Mouse (Mus musculus): ENCODE measurements at regions not wholly inside any gene's neighbourhood (a gene's known extent, or its start where the extent isn't known, plus 50 kb on each side); places are given as distances from the start of the nearest gene placed in this dataset.

GRCm38 (mm10) chr8:74808685-74809084 is 64.3 kb upstream of the Isx start:
- no peak overlapping the region for H3K27ac ChIP-seq (ENCODE audit: low read length)

GRCm38 (mm10) chr8:74810054-74810453 is 62.9 kb upstream of the Isx start:
- Histone ChIP-seq H3K9ac (replicated peaks; ENCODE audit: low read length) (no peak overlapping the region), H3K27me3 (ENCODE audit: insufficient read depth, low read length) (no peaks in the 10 kb centered on the region), H3K4me3 (ENCODE audit: low read length) (no peak overlapping the region), H3K4me2 (replicated peaks; ENCODE audit: low read depth, low read length) (no peak overlapping the region), H3K27ac (ENCODE audit: low read length) (no peak overlapping the region), H3K9me3 (ENCODE audit: low read length) (0 out of 2 replicates have a peak, but pooled peaks cover 2% of the 10 kb centered on the region), H3K4me1 (ENCODE audit: insufficient read depth, low read length) (no peaks in the 10 kb centered on the region), H3K36me3 (ENCODE audit: insufficient read depth, low read length) (no peaks in the 10 kb centered on the region)
- WGBS, result 86% methylated on average over 3 of the region's 3 CpGs
- ATAC-seq (ENCODE audit: low FRiP score, low TSS enrichment), result no peak

More at GRCm38 (mm10) chr8:74808685-74809084, 64.3 kb upstream of the Isx start:
- no peaks in the 10 kb centered on the region for H3K4me1 ChIP-seq (ENCODE audit: insufficient read depth, low read length)
- no peaks in the 10 kb centered on the region for H3K27me3 ChIP-seq (ENCODE audit: insufficient read depth, low read length)
- H3K9ac ChIP-seq (replicated peaks; ENCODE audit: low read length), result no peak overlapping the region
- ATAC-seq (ENCODE audit: low FRiP score, low TSS enrichment), result no peak
- no peak overlapping the region for H3K4me3 ChIP-seq (ENCODE audit: low read length)
- 0 out of 2 replicates have a peak, but pooled peaks cover 2% of the 10 kb centered on the region for H3K9me3 ChIP-seq (ENCODE audit: low read length)
- no peaks in the 10 kb centered on the region for H3K36me3 ChIP-seq (ENCODE audit: insufficient read depth, low read length)
- H3K4me2 ChIP-seq (replicated peaks; ENCODE audit: low read depth, low read length), result no peak overlapping the region

GRCm38 (mm10) chr8:74818434-74818833 is 54.5 kb upstream of the Isx start:
- no peak overlapping the region for H3K4me3 ChIP-seq (ENCODE audit: low read length)
- 57% methylated on average over 1 of the region's 1 CpGs for WGBS
- H3K9ac ChIP-seq (replicated peaks; ENCODE audit: low read length), result no peak overlapping the region
- no peak overlapping the region for H3K4me2 ChIP-seq (replicated peaks; ENCODE audit: low read depth, low read length)
- H3K36me3 ChIP-seq (ENCODE audit: insufficient read depth, low read length), result no peaks in the 10 kb centered on the region
- no peaks in the 10 kb centered on the region for H3K27me3 ChIP-seq (ENCODE audit: insufficient read depth, low read length)
- no peaks in the 10 kb centered on the region for H3K9me3 ChIP-seq (ENCODE audit: low read length)
- H3K4me1 ChIP-seq (ENCODE audit: insufficient read depth, low read length), result no peaks in the 10 kb centered on the region
- no peak for ATAC-seq (ENCODE audit: low FRiP score, low TSS enrichment)
- H3K27ac ChIP-seq (ENCODE audit: low read length), result no peak overlapping the region

GRCm38 (mm10) chr8:74820716-74821115 is 52.3 kb upstream of the Isx start:
- no peak overlapping the region for H3K4me3 ChIP-seq (ENCODE audit: low read length)
- H3K4me1 ChIP-seq (ENCODE audit: insufficient read depth, low read length), result no peaks in the 10 kb centered on the region
- H3K27ac ChIP-seq (ENCODE audit: low read length), result no peak overlapping the region
- no peak overlapping the region for H3K4me2 ChIP-seq (replicated peaks; ENCODE audit: low read depth, low read length)
- 42% methylated on average over 3 of the region's 3 CpGs for WGBS
- H3K36me3 ChIP-seq (ENCODE audit: insufficient read depth, low read length), result no peaks in the 10 kb centered on the region
- no peak for ATAC-seq (ENCODE audit: low FRiP score, low TSS enrichment)
- H3K9ac ChIP-seq (replicated peaks; ENCODE audit: low read length), result no peak overlapping the region
- H3K27me3 ChIP-seq (ENCODE audit: insufficient read depth, low read length), result no peaks in the 10 kb centered on the region
- H3K9me3 ChIP-seq (ENCODE audit: low read length), result no peaks in the 10 kb centered on the region

GRCm38 (mm10) chr8:74822288-74822687 is 50.7 kb upstream of the Isx start:
- H3K4me1 ChIP-seq (ENCODE audit: insufficient read depth, low read length), result no peaks in the 10 kb centered on the region
- no peaks in the 10 kb centered on the region for H3K36me3 ChIP-seq (ENCODE audit: insufficient read depth, low read length)
- H3K9me3 ChIP-seq (ENCODE audit: low read length), result no peaks in the 10 kb centered on the region
- no peak for ATAC-seq (ENCODE audit: low FRiP score, low TSS enrichment)
- H3K9ac ChIP-seq (replicated peaks; ENCODE audit: low read length), result no peak overlapping the region
- H3K27me3 ChIP-seq (ENCODE audit: insufficient read depth, low read length), result no peaks in the 10 kb centered on the region
- H3K27ac ChIP-seq (ENCODE audit: low read length), result no peak overlapping the region
- H3K4me2 ChIP-seq (replicated peaks; ENCODE audit: low read depth, low read length), result no peak overlapping the region
- no peak overlapping the region for H3K4me3 ChIP-seq (ENCODE audit: low read length)

Measured in kidney, embryonic 16.5 days (tissue).